Mouse (Mus musculus) erythroblast, embryonic 14.5 days (primary cell): ENCODE data around the gene Ptafr. TPM values are rescaled to one million over a fixed set of nuclear protein-coding genes. Genes with fewer than 3 reads are reported as not detected.
"Not testable (repeated sequence)": the region's sequence is repeated elsewhere in the genome, so short reads cannot be mapped to it uniquely, and the experiment has no call there.

Experiments used
- H3K27me3 ChIP-seq: 2 replicates; pipeline ENCODE4 v1.6.1; 2012; ENCODE audit warnings: inconsistent platforms; ENCODE audit not compliant: control insufficient read depth
- H3K36me3 ChIP-seq: 2 replicates; pipeline ENCODE4 v1.6.1; 2012; ENCODE audit warnings: mild to moderate bottlenecking, inconsistent platforms; ENCODE audit not compliant: control insufficient read depth
- H3K4me1 ChIP-seq: 2 replicates; pipeline ENCODE4 v1.6.1; 2012; ENCODE audit warnings: inconsistent platforms; ENCODE audit not compliant: control insufficient read depth
- H3K4me3 ChIP-seq: replicated peaks from 2 replicates; pipeline ENCODE3; 2012; ENCODE audit warnings: moderate library complexity, mild to moderate bottlenecking, inconsistent platforms
- H3K9me3 ChIP-seq: 2 replicates; pipeline ENCODE4 v1.6.1; 2012; ENCODE audit warnings: low read length, inconsistent platforms, mixed read lengths; ENCODE audit not compliant: control insufficient read depth
- GATA1 ChIP-seq: IDR thresholded peaks from 2 replicates; pipeline ENCODE4 v1.6.1; 2012; ENCODE audit warnings: low read length, inconsistent platforms, mixed read lengths
- TAL1 ChIP-seq: IDR thresholded peaks from 3 replicates; pipeline ENCODE4 v1.6.1; 2012; ENCODE audit warnings: low read length, inconsistent platforms, mixed read lengths
- polyA plus RNA-seq: library from polyadenylated mRNA; stranded (reverse); fragments of >175 nt; gene quantifications from 2 replicates; pipeline ENCODE4 v1.2.3, GENCODE M21; 2012

Gene Ptafr
- polyA plus RNA-seq, 1 experiment: 0.01 TPM

GRCm38 (mm10) chr4:132545851-132546250 lies 18.0 kb upstream of the Ptafr start:
- Histone ChIP-seq H3K27me3 (no peaks in the 10 kb centered on the region), H3K9me3 (no peaks in the 10 kb centered on the region), H3K36me3 (peaks cover 99% of the 10 kb centered on the region), H3K4me1 (peaks cover 15% of the 10 kb centered on the region), H3K4me3 (no peak overlapping the region)
- TF ChIP-seq TAL1 (no peak), GATA1 (no peak)

GRCm38 (mm10) chr4:132554221-132554620 lies 9.6 kb upstream of the Ptafr start:
- TF ChIP-seq TAL1 (no peak), GATA1 (no peak)
- H3K36me3 ChIP-seq: peaks cover 61% of the 10 kb centered on the region
- H3K4me1 ChIP-seq: peaks cover 22% of the 10 kb centered on the region

GRCm38 (mm10) chr4:132554653-132555052 lies 9.2 kb upstream of the Ptafr start:
- peaks cover 57% of the 10 kb centered on the region for H3K36me3 ChIP-seq
- H3K4me1 ChIP-seq: peaks cover 22% of the 10 kb centered on the region
- H3K9me3 ChIP-seq: no peaks in the 10 kb centered on the region
- no peak for TF ChIP-seq GATA1
- TF ChIP-seq TAL1: no peak
- no peaks in the 10 kb centered on the region for H3K27me3 ChIP-seq
- H3K4me3 ChIP-seq: no peak overlapping the region

More at GRCm38 (mm10) chr4:132554221-132554620, 9.6 kb upstream of the Ptafr start:
- Histone ChIP-seq H3K4me3 (no peak overlapping the region), H3K27me3 (no peaks in the 10 kb centered on the region), H3K9me3 (no peaks in the 10 kb centered on the region)

GRCm38 (mm10) chr4:132555550-132555949 lies 8.3 kb upstream of the Ptafr start:
- peaks cover 22% of the 10 kb centered on the region for H3K4me1 ChIP-seq
- not testable (repeated sequence) for H3K9me3 ChIP-seq, H3K27me3 ChIP-seq, H3K4me3 ChIP-seq
- H3K36me3 ChIP-seq: peaks cover 48% of the 10 kb centered on the region

- Histone ChIP-seq H3K4me3 (no peak overlapping the region), H3K4me1 (no peaks in the 10 kb centered on the region; the same call in 1 of the 2 replicates), H3K27me3 (no peaks in the 10 kb centered on the region; the same call in 1 of the 2 replicates), H3K9me3 (no peaks in the 10 kb centered on the region), H3K36me3 (no peaks in the 10 kb centered on the region)
- TF ChIP-seq TAL1 (no peak), GATA1 (no peak)
Observed at GRCm38 (mm10) chr4:132563261-132563660, 606 bp upstream of the Ptafr start.

- no peak for TF ChIP-seq GATA1
- no peak for TF ChIP-seq TAL1
- Histone ChIP-seq H3K4me1 (no peaks in the 10 kb centered on the region; the same call in 1 of the 2 replicates), H3K4me3 (no peak overlapping the region), H3K36me3 (no peaks in the 10 kb centered on the region), H3K27me3 (no peaks in the 10 kb centered on the region; the same call in 1 of the 2 replicates), H3K9me3 (peaks cover 4% of the 10 kb centered on the region)
Observed at GRCm38 (mm10) chr4:132565089-132565747, 1.4 kb downstream of the Ptafr start.

- Histone ChIP-seq H3K9me3 (peaks cover 4% of the 10 kb centered on the region), H3K27me3 (no peaks in the 10 kb centered on the region; the same call in 1 of the 2 replicates), H3K36me3 (no peaks in the 10 kb centered on the region), H3K4me1 (no peaks in the 10 kb centered on the region; the same call in 1 of the 2 replicates), H3K4me3 (no peak overlapping the region)
- TF ChIP-seq TAL1 (no peak), GATA1 (no peak)
Observed at GRCm38 (mm10) chr4:132567361-132567779, 3.5 kb downstream of the Ptafr start.

- Histone ChIP-seq H3K27me3 (no peaks in the 10 kb centered on the region), H3K9me3 (peaks cover 4% of the 10 kb centered on the region), H3K36me3 (no peaks in the 10 kb centered on the region), H3K4me3 (no peak overlapping the region), H3K4me1 (peaks cover 2% of the 10 kb centered on the region; the same call in 1 of the 2 replicates)
- no peak for TF ChIP-seq TAL1
- TF ChIP-seq GATA1: no peak
Observed at GRCm38 (mm10) chr4:132569115-132569514, 5.2 kb downstream of the Ptafr start.

GRCm38 (mm10) chr4:132571190-132571589 lies 7.3 kb downstream of the Ptafr start:
- TF ChIP-seq GATA1: no peak
- no peak for TF ChIP-seq TAL1
- H3K27me3 ChIP-seq: no peaks in the 10 kb centered on the region
- H3K4me3 ChIP-seq: no peak overlapping the region
- H3K4me1 ChIP-seq: peaks cover 2% of the 10 kb centered on the region; the same call in 1 of the 2 replicates
- peaks cover 4% of the 10 kb centered on the region for H3K9me3 ChIP-seq
- no peaks in the 10 kb centered on the region for H3K36me3 ChIP-seq
